Mouse (Mus musculus) left cerebral cortex, postnatal 4 days (tissue): ENCODE measurements around the gene Clic1. TPM values are rescaled to one million over a fixed set of nuclear protein-coding genes. Genes with fewer than 3 reads are reported as not detected.

Experiments
- DNase-seq: peaks from one replicate; pipeline ENCODE4 v3.0.0-alpha.2; 2022
- intact Hi-C: fragments of 180-260 bp; cut with DNase I; formaldehyde crosslinking; loops from one replicate; pipeline ENCODE4 v1.15.1; 2025
- total RNA-seq, 2 experiments: library from RNA; stranded (reverse); gene quantifications; 2 replicates each; pipeline ENCODE4 v1.2.3; 2021

Gene Clic1
- total RNA-seq, 2 experiments from 2014 or later: 20.2 to 20.3 TPM

GRCm38 (mm10) chr17:35043794-35044193 is 6.0 kb upstream of the Clic1 start:
- intact Hi-C loops: no loop called here
- no peak for DNase-seq

GRCm38 (mm10) chr17:35044904-35045806 is 4.6 kb upstream of the Clic1 start:
- DNase-seq: no peak
- intact Hi-C loops: no loop called here

GRCm38 (mm10) chr17:35045807-35046680 is 3.7 kb upstream of the Clic1 start:
- no peak for DNase-seq
- intact Hi-C loops: no loop called here

GRCm38 (mm10) chr17:35046681-35047455 is 2.9 kb upstream of the Clic1 start, which contains the start of gene Msh5:
Gene Msh5 (minus strand): TSS chr17:35046745.
- DNase-seq: peak; percentile 99
- intact Hi-C loops: no loop called here

GRCm38 (mm10) chr17:35047688-35048087 is 2.1 kb upstream of the Clic1 start:
- DNase-seq: no peak
- intact Hi-C loops: no loop called here

- no peak for DNase-seq
- intact Hi-C loops: no loop called here
Observed at GRCm38 (mm10) chr17:35048149-35048931, 1.4 kb upstream of the Clic1 start.

GRCm38 (mm10) chr17:35048932-35049440 is 780 bp upstream of the Clic1 start:
- intact Hi-C loops: no loop called here
- DNase-seq: no peak

- peak; percentile 61 for DNase-seq
- intact Hi-C loops: no loop called here
Observed at GRCm38 (mm10) chr17:35050126-35050750, 472 bp downstream of the Clic1 start.

- peak; percentile 86 for DNase-seq
- intact Hi-C loops: no loop called here
Observed at GRCm38 (mm10) chr17:35051156-35052086, 1.7 kb downstream of the Clic1 start.

- intact Hi-C loops: no loop called here
- no peak for DNase-seq
Observed at GRCm38 (mm10) chr17:35052271-35052798, 2.6 kb downstream of the Clic1 start.

- DNase-seq: no peak
- intact Hi-C loops: no loop called here
Observed at GRCm38 (mm10) chr17:35055691-35056495, 6.1 kb downstream of the Clic1 start.

GRCm38 (mm10) chr17:35057090-35057489 is 7.3 kb downstream of the Clic1 start:
- no peak for DNase-seq
- intact Hi-C loops: no loop called here

- intact Hi-C loops: no loop called here
- DNase-seq: no peak
Observed at GRCm38 (mm10) chr17:35058316-35058715, 8.6 kb downstream of the Clic1 start.

GRCm38 (mm10) chr17:35058911-35059892 is 9.4 kb downstream of the Clic1 start, which contains the start of gene Ddah2:
Gene Ddah2 (plus strand): TSS chr17:35059035.
- intact Hi-C loops: loop anchor here (1.0 kb wide), 1 partner anchor 38 kb away; no protein-coding TSS in a partner anchor
- peak; percentile 97 for DNase-seq

GRCm38 (mm10) chr17:35060071-35060470 is 10.3 kb downstream of the Clic1 start:
- DNase-seq: no peak
- intact Hi-C loops: no loop called here
